Mouse (Mus musculus) intestine, postnatal 0 days (tissue): Measurements from ENCODE around the gene Gfm1. TPM values are rescaled to one million over a fixed set of nuclear protein-coding genes. Genes with fewer than 3 reads are reported as not detected.

Experiments used
- ATAC-seq: fragments of 200-750 bp; cut with Nextera tagmentation; 2 replicates; pipeline ENCODE4 v1.8.0; 2017; ENCODE audit warnings: mild to moderate bottlenecking, moderate TSS enrichment, moderate library complexity
- H3K27ac ChIP-seq: fragments of 300-500 bp; sonication (generic); 2 replicates; pipeline ENCODE4 v1.5.1; 2014; ENCODE audit warnings: mild to moderate bottlenecking, low read depth, low read length, moderate library complexity
- H3K27me3 ChIP-seq: fragments of 300-500 bp; sonication (generic); replicated peaks from 2 replicates; pipeline ENCODE4 v1.6.1; 2014; ENCODE audit warnings: low read length, mixed read lengths; ENCODE audit not compliant: control insufficient read depth, insufficient read depth
- H3K36me3 ChIP-seq: fragments of 300-500 bp; sonication (generic); 2 replicates; pipeline ENCODE4 v1.6.1; 2014; ENCODE audit warnings: mild to moderate bottlenecking, moderate library complexity; ENCODE audit not compliant: control insufficient read depth, insufficient read depth
- H3K4me1 ChIP-seq: fragments of 300-500 bp; sonication (generic); replicated peaks from 2 replicates; pipeline ENCODE4 v1.6.1; 2014; ENCODE audit warnings: antibody characterized with exemption, low read length, mixed read lengths; ENCODE audit not compliant: control insufficient read depth, insufficient read depth
- H3K4me2 ChIP-seq: fragments of 300-500 bp; sonication (generic); replicated peaks from 2 replicates; pipeline ENCODE4 v1.6.1; 2014; ENCODE audit warnings: low read depth, mild to moderate bottlenecking, moderate library complexity
- H3K4me3 ChIP-seq: fragments of 300-500 bp; sonication (generic); 2 replicates; pipeline ENCODE4 v1.5.1; 2014; ENCODE audit warnings: low read depth, low read length
- H3K9ac ChIP-seq: fragments of 300-500 bp; sonication (generic); 2 replicates; pipeline ENCODE4 v1.6.1; 2014; ENCODE audit warnings: mild to moderate bottlenecking, low read depth, low read length
- H3K9me3 ChIP-seq: fragments of 300-500 bp; sonication (generic); 2 replicates; pipeline ENCODE4 v1.6.1; 2016; ENCODE audit warnings: mixed run types; ENCODE audit not compliant: control insufficient read depth
- CTCF ChIP-seq: sonication (generic); IDR thresholded peaks from 2 replicates; pipeline ENCODE4 v1.5.1; 2016; ENCODE audit warnings: low read depth, mild to moderate bottlenecking, control low read depth, antibody characterized with exemption, moderate library complexity
- WGBS: fragments of 180-500 bp; shearing (Covaris S2); extraction: QIAGEN DNeasy Blood & Tissue Kit; methylation state at CpG from one replicate; pipeline ENCODE4 v1.1.7; 2014; 5-methylcytosine and 5-hydroxymethylcytosine counted together
- polyA plus RNA-seq: library from polyadenylated mRNA; unstranded; fragments of >200 nt; fragmentation: Nextera tagmentation; extraction: Ambion mirVana; gene quantifications from 2 replicates; pipeline ENCODE4 v1.2.1, GENCODE M21; 2015

Gene Gfm1
- polyA plus RNA-seq = 26.4 and 30.2 TPM in 2 replicates

- Histone ChIP-seq H3K27me3 (no peaks in the 10 kb centered on the region), H3K4me3 (peak within 1 kb of the TSS; percentile 87), H3K4me1 (no peaks in the 10 kb centered on the region; the same call in 1 of the 2 replicates), H3K4me2 (peak within 1 kb of the TSS; percentile 86), H3K9ac (peak within 1 kb of the TSS; percentile 74), H3K9me3 (0 out of 2 replicates have a peak, but pooled peaks cover 2% of the 10 kb centered on the region), H3K27ac (peak within 1 kb of the TSS; percentile 62), H3K36me3 (peaks cover 16% of the 10 kb centered on the region)
- WGBS = under 1% methylated on average over 24 of the region's 24 CpGs
- peak; percentile 96 for ATAC-seq
- peak; percentile 96 for TF ChIP-seq CTCF
Observed at GRCm38 (mm10) chr3:67429999-67430380, at the start of gene Gfm1. Gfm1 (plus strand) TSS chr3:67430096.

GRCm38 (mm10) chr3:67429338-67429998 is 428 bp upstream of the Gfm1 start:
- peak; percentile 32; the same call in 1 of the 2 replicates for TF ChIP-seq CTCF
- ATAC-seq = 0 out of 2 replicates have a peak, but pooled peaks have one; percentile 6
- Histone ChIP-seq H3K27ac (no peak overlapping the region), H3K4me2 (peak overlapping the region; percentile 86), H3K4me1 (no peaks in the 10 kb centered on the region; the same call in 1 of the 2 replicates), H3K27me3 (no peaks in the 10 kb centered on the region), H3K9me3 (0 out of 2 replicates have a peak, but pooled peaks cover 2% of the 10 kb centered on the region), H3K4me3 (peak overlapping the region; percentile 87), H3K9ac (peak overlapping the region; percentile 74; the same call in 1 of the 2 replicates), H3K36me3 (peaks cover 12% of the 10 kb centered on the region)
- WGBS = 28% methylated on average over 8 of the region's 8 CpGs

GRCm38 (mm10) chr3:67434011-67434410 is 4.1 kb downstream of the Gfm1 start:
- no peak for ATAC-seq
- Histone ChIP-seq H3K9ac (no peak overlapping the region), H3K36me3 (peaks cover 49% of the 10 kb centered on the region), H3K27ac (no peak overlapping the region), H3K4me2 (no peak overlapping the region), H3K9me3 (no peaks in the 10 kb centered on the region), H3K27me3 (no peaks in the 10 kb centered on the region), H3K4me3 (no peak overlapping the region), H3K4me1 (no peaks in the 10 kb centered on the region; the same call in 1 of the 2 replicates)
- TF ChIP-seq CTCF = no peak
- 83% methylated on average over 6 of the region's 6 CpGs for whole genome bisulfite sequencing

DNA sequence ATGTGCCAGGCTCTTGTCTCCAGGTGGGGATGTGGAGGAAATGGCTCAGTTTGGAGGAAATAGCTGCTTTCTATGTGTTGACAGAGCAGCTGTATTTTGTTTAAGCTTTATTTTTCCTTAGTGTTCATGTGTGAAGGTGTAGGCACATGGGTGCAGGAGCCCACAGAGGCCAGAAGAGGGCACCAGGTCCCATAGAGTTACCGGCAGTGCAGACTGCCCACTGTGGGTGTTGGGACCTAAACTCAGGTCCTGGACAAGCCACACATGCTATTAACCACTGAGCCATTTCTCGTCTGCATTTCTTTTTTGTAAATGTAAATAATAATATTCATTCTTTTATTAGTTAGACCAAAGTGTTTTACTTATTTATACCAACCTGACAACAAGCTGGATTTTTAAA is 17.2 kb downstream of the Gfm1 start:
- Histone ChIP-seq H3K27ac (no peak overlapping the region), H3K4me3 (no peak overlapping the region), H3K9me3 (no peaks in the 10 kb centered on the region), H3K27me3 (no peaks in the 10 kb centered on the region), H3K4me2 (no peak overlapping the region), H3K4me1 (no peaks in the 10 kb centered on the region), H3K36me3 (peaks cover 54% of the 10 kb centered on the region), H3K9ac (no peak overlapping the region)
- peak; percentile 41 for TF ChIP-seq CTCF
- 93% methylated on average over 2 of the region's 2 CpGs for WGBS
- no peak for ATAC-seq

DNA sequence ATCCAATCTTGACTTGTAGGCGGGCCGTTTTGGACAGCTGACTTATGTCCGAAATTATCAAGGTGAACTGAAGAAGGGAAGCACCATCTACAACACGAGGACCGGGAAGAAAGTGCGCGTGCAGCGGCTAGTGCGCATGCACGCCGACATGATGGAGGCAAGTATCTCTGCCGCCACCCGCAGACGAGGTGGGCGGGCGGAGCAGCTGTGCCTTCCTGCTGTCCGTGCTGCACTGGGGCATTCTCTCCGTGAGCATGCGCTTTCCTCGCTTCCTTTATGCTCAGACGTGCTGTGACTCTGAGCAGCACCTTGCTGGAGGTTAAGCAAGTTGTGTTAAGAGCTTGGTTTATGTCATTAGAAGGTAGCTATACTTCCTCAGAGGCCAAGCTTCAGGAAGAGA is 19.8 kb downstream of the Gfm1 start:
- no peaks in the 10 kb centered on the region for H3K4me1 ChIP-seq
- H3K27ac ChIP-seq = no peak overlapping the region
- H3K36me3 ChIP-seq = peaks cover 71% of the 10 kb centered on the region
- ATAC-seq = no peak
- H3K9ac ChIP-seq = no peak overlapping the region
- H3K4me3 ChIP-seq = no peak overlapping the region
- WGBS = 95% methylated on average over 21 of the region's 21 CpGs
- H3K4me2 ChIP-seq = no peak overlapping the region
- H3K9me3 ChIP-seq = no peaks in the 10 kb centered on the region
- no peaks in the 10 kb centered on the region for H3K27me3 ChIP-seq
- no peak for TF ChIP-seq CTCF

DNA sequence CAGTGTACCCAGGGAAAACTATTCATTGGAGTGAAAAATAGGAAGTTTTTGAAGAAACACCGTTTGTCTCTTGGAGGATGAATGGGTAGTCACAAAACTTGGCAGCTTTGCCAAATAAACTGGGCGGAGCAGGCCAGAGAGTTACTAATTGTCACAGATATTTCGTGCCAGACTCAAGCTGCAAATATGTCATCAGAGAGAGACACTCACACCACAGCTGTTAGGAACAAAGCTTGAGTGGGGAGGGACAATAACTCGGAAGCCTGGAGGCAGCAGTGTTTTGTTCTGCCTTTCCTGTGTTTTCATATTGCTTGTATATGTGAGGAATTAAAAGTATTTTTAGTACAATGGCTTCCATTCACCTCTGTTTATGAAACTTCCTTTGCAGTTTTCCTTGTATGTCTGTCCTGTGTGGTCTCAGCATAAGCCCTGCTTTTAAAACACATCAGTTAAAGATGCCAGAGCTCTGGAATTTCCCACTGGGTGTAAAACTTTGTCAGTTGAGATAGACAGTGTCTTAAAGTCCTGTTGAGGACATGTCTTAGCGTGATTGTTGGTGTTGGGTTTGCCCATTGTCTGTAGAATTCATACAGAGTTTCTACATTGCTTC is 20.8 kb downstream of the Gfm1 start:
- Histone ChIP-seq H3K27ac (no peak overlapping the region; the same call in 1 of the 2 replicates), H3K9me3 (no peaks in the 10 kb centered on the region), H3K4me1 (no peaks in the 10 kb centered on the region), H3K36me3 (peaks cover 75% of the 10 kb centered on the region), H3K27me3 (no peaks in the 10 kb centered on the region), H3K9ac (no peak overlapping the region), H3K4me3 (no peak overlapping the region), H3K4me2 (no peak overlapping the region)
- WGBS = 74% methylated on average over 5 of the region's 5 CpGs
- ATAC-seq = no peak
- TF ChIP-seq CTCF = no peak
